Mouse (Mus musculus) large intestine, adult 2 months (tissue): ENCODE results near the gene Gm43951. TPM values are rescaled to one million over a fixed set of nuclear protein-coding genes. Genes with fewer than 3 reads are reported as not detected.
"Not testable (repeated sequence)": the region's sequence is repeated elsewhere in the genome, so short reads cannot be mapped to it uniquely, and the experiment has no call there.

Experiments used
- DNase-seq: peaks from one replicate; pipeline ENCODE4 v3.0.0-alpha.2; 2012; ENCODE audit warnings: low read depth, low spot score
- WGBS: fragments of 180-500 bp; shearing (Covaris S2); methylation state at CpG from one replicate; pipeline ENCODE4 v1.1.7; 2018; 5-methylcytosine and 5-hydroxymethylcytosine counted together
- polyA plus RNA-seq: library from polyadenylated mRNA; depleted of rRNA; stranded (reverse); fragments of >200 nt; gene quantifications from 2 replicates; pipeline ENCODE4 v1.2.3, GENCODE M21; 2012

The Gm43951 gene
- polyA plus RNA-seq, 1 experiment: 0.06 TPM

- DNase-seq: peak; percentile 57
These were observed 679 bp upstream of the Gm43951 start, which contains the start of the genes 4933427D14Rik and Txndc17 for GRCm38 (mm10) chr11:72207204-72207833. Gene 4933427D14Rik (minus strand): TSS chr11:72207459. Gene Txndc17 (plus strand): TSS chr11:72207547.

GRCm38 (mm10) chr11:72205256-72205655, 1.4 kb downstream of the Gm43951 start:
- no peak for DNase-seq
- 84% methylated on average over 6 of the region's 6 CpGs for WGBS

More at GRCm38 (mm10) chr11:72207204-72207833, 679 bp upstream of the Gm43951 start, which contains the start of the genes 4933427D14Rik and Txndc17:
- under 1% methylated on average over 42 of the region's 42 CpGs for WGBS

- 71% methylated on average over 1 of the region's 1 CpGs for WGBS
- no peak for DNase-seq
These were observed 3.2 kb downstream of the Gm43951 start for GRCm38 (mm10) chr11:72203440-72203839.

GRCm38 (mm10) chr11:72196506-72196905, 10.1 kb downstream of the Gm43951 start:
- DNase-seq: no peak
- 87% methylated on average over 8 of the region's 8 CpGs for WGBS

- 78% methylated on average over 2 of the region's 2 CpGs for WGBS
- no peak for DNase-seq
These were observed 12.4 kb downstream of the Gm43951 start for GRCm38 (mm10) chr11:72194259-72194658.

GRCm38 (mm10) chr11:72190857-72191256, 15.8 kb downstream of the Gm43951 start:
- WGBS: 94% methylated on average over 1 of the region's 1 CpGs
- no peak for DNase-seq

GRCm38 (mm10) chr11:72184252-72184651, 22.4 kb downstream of the Gm43951 start:
- DNase-seq: no peak
- 72% methylated on average over 4 of the region's 4 CpGs for WGBS

GRCm38 (mm10) chr11:72181136-72181535, 25.5 kb downstream of the Gm43951 start:
- no peak for DNase-seq
- 84% methylated on average over 4 of the region's 4 CpGs for WGBS

- DNase-seq: no peak
- WGBS: 90% methylated on average over 5 of the region's 5 CpGs
These were observed 26.1 kb downstream of the Gm43951 start for GRCm38 (mm10) chr11:72180556-72180955.

- 85% methylated on average over 3 of the region's 3 CpGs for WGBS
- no peak for DNase-seq
These were observed 30.1 kb downstream of the Gm43951 start for GRCm38 (mm10) chr11:72176553-72176952.

GRCm38 (mm10) chr11:72175966-72176365, 30.7 kb downstream of the Gm43951 start:
- 87% methylated on average over 5 of the region's 5 CpGs for WGBS
- no peak for DNase-seq

GRCm38 (mm10) chr11:72174721-72175120, 31.9 kb downstream of the Gm43951 start:
- no peak for DNase-seq
- 93% methylated on average over 6 of the region's 6 CpGs for WGBS

GRCm38 (mm10) chr11:72173506-72173905, 33.1 kb downstream of the Gm43951 start:
- DNase-seq: no peak
- 92% methylated on average over 5 of the region's 5 CpGs for WGBS

GRCm38 (mm10) chr11:72171906-72172305, 34.7 kb downstream of the Gm43951 start:
- DNase-seq: not testable (repeated sequence)
- WGBS: 83% methylated on average over 4 of the region's 4 CpGs

- WGBS: 87% methylated on average over 4 of the region's 4 CpGs
- no peak for DNase-seq
These were observed 36.8 kb downstream of the Gm43951 start for GRCm38 (mm10) chr11:72169871-72170270.

- no peak for DNase-seq
- WGBS: 91% methylated on average over 2 of the region's 2 CpGs
These were observed 43.4 kb downstream of the Gm43951 start for GRCm38 (mm10) chr11:72163198-72163597.

- no peak for DNase-seq
- WGBS: 66% methylated on average over 2 of the region's 2 CpGs
These were observed 50.0 kb downstream of the Gm43951 start for GRCm38 (mm10) chr11:72156624-72157023.

GRCm38 (mm10) chr11:72155981-72156428, 50.6 kb downstream of the Gm43951 start:
- no peak for DNase-seq
- WGBS: 78% methylated on average over 4 of the region's 4 CpGs

GRCm38 (mm10) chr11:72155186-72155980, 51.3 kb downstream of the Gm43951 start:
- WGBS: 78% methylated on average over 11 of the region's 11 CpGs
- no peak for DNase-seq
